Mouse (Mus musculus) layer of hippocampus, adult 18-20 months (tissue): Measurements from ENCODE around the gene Gm10974. TPM values are rescaled to one million over a fixed set of nuclear protein-coding genes. Genes with fewer than 3 reads are reported as not detected.

ENCODE experiments used
- DNase-seq, 2 experiments: peaks; one replicate each; pipeline ENCODE4 v3.0.0; 2022; ENCODE audit warnings: low spot score in 2 of 2
- total RNA-seq, 2 experiments: library from RNA; stranded (reverse); gene quantifications; 2 replicates each; pipeline ENCODE4 v1.2.3; 2021

Gene Gm10974
- total RNA-seq, 2 experiments from 2014 or later = not detected

DNA sequence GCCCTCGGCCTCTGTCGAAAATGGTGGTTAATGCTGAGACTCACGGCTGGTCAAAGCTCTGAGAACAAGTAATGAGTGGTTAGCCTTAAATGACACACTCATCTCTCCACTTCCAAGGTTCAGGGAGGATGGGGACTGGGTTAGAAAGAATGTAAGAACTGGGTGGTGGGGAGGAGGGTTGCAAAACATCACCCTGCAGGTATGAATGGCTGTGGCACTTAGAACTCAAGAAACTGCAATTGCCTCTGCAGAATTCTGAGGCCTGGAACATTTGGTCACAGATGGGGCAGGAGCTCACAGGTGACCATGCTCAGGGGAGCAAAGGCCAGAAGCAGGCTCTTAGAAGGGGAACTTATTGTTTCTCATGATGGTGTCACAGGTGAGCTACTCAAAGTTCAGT, 7.2 kb upstream of the Gm10974 start:
- no peak for DNase-seq

DNA sequence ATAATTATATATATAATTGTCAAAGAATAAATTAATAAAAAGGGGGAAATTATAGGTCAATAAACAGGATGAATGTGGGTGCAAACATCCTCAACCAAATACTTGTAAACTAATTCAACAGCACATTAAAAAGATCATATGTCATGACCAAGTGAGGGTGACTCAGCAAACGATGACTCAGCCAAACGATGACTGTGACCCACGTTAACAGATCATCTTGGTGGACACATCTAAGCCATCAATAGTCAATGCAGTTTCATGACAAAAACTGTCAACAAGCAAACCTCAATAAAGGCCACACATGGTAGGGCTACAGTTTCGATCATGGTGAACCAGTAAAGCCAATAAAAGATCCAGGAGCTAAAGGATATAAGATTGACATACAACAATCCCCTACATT, 6.7 kb upstream of the Gm10974 start:
- no peak for DNase-seq

DNA sequence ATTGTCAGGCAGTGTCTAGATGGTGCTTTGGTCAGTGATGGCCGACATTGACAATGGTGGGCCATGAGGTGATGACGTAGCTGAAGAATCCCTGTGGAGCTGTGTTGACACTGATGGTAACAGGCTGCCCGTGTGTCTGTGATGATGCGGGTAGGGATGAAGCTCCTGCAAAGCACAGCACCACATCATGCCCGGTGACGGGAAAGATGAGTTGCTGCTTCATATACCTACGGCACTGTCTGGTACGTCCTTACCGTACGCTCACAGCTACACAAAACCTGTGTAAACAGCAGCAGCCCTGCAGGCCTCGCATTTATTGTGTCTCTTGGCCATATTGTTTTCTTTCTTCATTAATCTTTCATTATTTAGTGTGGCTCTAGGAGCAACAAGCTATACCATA, 1.2 kb upstream of the Gm10974 start:
- DNase-seq = no peak

DNA sequence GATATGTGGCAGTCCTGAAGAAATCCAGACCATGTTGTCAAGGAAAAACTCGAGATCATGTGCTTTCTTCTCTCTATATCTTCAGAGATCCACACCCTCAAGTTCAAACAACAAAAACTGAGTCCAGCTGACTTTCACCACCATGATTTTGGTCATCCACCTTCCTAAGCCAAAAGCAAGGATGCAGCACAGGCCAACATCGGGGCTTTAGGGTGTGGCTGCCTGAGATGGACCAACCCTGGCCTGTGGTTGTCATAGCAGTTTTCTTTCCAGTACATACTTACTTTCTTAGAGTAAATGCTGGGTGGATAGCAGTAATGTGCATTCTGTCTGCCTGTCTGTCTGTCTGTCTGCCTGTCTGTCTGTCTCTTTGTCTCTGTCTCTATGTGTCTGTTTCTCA, 294 bp upstream of the Gm10974 start:
- no peak for DNase-seq

DNA sequence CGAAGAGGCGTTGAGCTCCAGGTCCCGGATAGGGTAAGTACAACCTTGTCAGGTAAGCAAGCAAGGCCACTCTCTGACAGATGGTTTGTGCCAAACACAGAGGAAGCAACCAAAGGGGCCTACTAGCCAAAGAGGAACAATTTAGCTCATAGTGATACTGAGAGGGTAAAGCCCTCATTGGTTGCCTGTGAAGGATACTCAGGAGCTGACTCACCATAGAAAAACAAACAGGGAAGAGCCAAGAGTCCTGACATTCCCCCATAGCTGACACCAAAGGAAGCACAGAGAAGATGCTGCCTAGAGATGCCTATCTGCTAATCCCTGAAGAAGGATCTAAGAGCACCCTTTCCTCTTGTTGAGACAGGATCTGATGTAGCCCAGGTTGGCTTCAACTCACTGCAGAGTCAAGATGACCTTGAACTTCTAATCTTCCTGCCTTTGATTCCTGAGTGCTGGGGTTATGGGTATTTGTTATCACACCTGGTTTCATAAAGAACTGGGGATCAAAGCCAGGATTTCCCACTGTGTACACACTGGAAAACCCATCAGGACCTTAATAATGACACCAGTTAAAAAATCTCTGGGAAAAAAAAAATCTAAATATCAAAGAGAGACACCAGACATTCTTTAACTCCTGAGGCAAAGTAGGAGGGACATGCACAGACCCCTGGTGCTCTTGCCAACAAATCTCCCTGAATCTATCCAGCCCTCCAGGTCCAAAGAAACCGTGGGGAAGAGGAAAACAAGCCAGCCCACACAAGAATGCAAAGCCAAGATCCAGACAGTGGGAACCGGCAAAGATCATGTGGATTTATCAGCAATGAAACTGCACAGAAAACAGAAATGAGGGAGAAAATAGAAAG, 3.6 kb downstream of the Gm10974 start:
- no peak for DNase-seq

DNA sequence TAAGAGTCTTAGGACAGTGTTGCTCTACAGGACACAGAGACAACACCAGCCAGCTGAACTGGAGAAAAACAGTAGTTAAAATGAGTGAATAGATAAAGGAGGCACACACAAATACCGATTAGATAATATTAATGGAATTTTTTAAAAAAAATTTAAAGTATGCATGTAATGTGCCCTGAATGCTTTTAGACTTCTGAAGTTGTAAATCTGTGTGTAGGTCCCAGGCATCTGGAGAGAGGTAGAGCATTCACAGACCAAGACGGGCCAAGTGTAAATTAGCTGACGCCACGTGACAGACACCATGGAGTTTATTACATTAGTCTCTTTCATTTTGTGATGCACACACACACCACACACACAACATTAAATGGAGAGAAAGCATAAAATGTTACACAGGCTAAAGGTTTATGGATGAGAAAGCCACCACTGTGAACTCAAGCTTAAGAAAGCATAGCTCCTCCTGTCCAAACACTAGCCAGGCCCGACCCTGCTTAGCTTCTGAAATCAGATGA, 4.3 kb downstream of the Gm10974 start:
- DNase-seq = no peak

- DNase-seq = no peak
Measured at GRCm38 (mm10) chr7:66370970-66371369, 5.3 kb downstream of the Gm10974 start.

- DNase-seq = no peak
Measured at GRCm38 (mm10) chr7:66373391-66373790, 7.7 kb downstream of the Gm10974 start.

DNA sequence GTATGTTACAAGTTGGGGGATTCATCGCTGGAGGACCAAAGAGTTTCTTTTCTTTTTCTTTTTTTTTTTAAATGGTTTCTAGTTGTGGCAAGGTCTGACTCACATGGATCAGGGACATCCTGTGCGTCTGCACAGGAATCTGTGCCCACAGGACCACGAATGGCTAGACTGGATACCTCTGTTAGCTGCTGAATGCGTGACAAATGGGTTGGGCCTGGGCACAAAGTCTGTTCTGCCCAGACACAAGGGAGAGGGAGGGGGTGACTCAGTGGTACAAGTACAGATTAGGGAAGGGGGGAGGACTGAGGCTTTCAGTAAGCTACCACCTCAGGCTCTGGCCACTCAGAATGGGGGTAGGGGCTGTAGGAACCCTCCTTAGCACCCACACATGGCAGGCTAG, 10.0 kb downstream of the Gm10974 start:
- no peak for DNase-seq

DNA sequence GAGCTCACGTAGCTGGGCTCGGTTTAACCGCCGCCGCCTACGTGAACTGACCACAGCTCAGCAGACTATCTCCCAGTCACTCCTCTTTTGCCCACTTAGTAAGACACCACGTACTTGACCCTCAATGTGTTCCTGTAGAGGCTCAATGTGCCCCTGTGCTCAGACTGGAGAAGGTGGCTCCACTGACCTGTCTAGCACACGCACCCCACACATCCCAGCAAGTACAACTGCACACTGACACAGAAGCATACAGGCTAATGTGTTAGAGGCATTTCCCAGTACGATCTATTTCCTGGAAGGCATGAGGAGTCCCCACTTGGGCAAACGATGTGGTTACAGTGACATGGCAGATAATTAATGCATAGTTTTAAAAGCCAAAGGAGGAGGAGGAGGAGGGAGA, 10.9 kb downstream of the Gm10974 start:
- no peak for DNase-seq

- DNase-seq = no peak
Measured at GRCm38 (mm10) chr7:66384213-66384612, 18.5 kb downstream of the Gm10974 start.

- DNase-seq = no peak
Measured at GRCm38 (mm10) chr7:66384891-66385290, 19.2 kb downstream of the Gm10974 start.

DNA sequence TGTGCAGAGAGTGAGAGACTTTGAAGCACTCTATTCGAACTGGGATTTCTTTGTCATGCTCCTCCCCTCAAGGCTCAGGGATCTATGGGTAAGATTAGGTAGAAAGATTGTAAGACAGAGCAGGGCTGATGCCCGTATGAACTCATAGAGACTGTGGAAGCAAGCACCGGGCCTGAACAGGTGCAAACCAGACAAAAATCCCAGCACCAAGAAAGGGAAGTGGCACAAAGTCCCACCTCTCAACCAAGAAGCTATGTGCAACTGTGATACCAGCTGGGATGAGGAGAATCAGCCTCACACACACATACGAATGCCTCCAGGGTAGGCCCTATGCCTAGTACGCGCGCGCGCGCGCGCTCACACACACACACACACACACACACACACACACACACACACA, 20.1 kb downstream of the Gm10974 start:
- no peak for DNase-seq

GRCm38 (mm10) chr7:66386411-66386810, 20.7 kb downstream of the Gm10974 start:
- no peak for DNase-seq

DNA sequence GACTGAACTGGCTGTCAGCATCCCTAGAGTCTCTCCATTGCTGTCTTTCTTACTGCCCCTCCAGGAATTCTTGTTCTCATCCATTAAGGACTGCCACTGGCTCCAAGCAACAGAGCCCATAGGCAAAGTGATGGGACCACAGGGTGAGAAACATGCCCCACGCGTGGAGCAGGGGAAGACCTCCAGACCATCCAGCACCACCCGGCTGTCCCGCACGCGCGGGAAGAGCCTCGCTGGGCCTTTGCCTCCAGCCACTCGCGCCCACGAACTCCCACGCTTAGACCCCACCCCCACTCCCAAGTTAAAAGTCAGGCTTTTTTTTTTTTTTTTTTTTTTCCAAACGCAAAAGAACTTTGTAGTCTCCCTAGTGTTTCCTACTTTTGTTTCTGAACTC, 21.7 kb downstream of the Gm10974 start:
- DNase-seq = no peak

GRCm38 (mm10) chr7:66387813-66388521, 22.3 kb downstream of the Gm10974 start, which contains the start of gene Lrrk1:
Gene Lrrk1, minus strand, starts transcription at chr7:66388350.
- DNase-seq = no peak

GRCm38 (mm10) chr7:66388621-66389532, 23.2 kb downstream of the Gm10974 start:
- DNase-seq = peak; percentile 16 to 83

DNA sequence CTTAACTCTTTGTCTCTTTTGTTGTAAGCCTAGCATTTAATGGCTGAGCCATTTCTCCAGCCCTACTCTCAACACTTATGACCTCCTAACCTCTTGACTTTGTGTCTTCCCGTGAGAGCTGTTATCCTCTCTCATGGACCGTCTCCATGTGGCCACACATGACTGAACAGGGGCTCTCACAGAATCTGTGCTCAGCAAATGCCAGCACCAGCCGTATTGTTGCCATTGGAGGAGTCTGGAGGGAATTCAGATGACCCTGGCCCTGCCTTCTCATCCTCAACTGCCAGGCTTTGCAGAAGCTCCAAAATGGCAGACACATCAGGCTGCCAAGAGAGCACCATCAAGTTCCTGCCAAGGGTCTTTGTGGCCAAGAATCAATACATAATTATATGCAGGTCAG, 31.6 kb downstream of the Gm10974 start:
- no peak for DNase-seq

- no peak for DNase-seq
Measured at GRCm38 (mm10) chr7:66401605-66402004, 35.9 kb downstream of the Gm10974 start.

GRCm38 (mm10) chr7:66402876-66403275, 37.2 kb downstream of the Gm10974 start:
- no peak for DNase-seq

GRCm38 (mm10) chr7:66404141-66404540, 38.4 kb downstream of the Gm10974 start:
- no peak for DNase-seq
